Mouse (Mus musculus) E14TG2a.4 (cell line): Measurements from ENCODE around the gene Grin2c.
A peak's percentile ranks its signal among the peaks of the same experiment; 100 is the strongest.

Experiments used
- H3K27me3 ChIP-seq: 2 replicates; pipeline ENCODE4 v1.6.1; 2014; ENCODE audit warnings: low read length, control low read depth; ENCODE audit not compliant: insufficient read depth
- H3K36me3 ChIP-seq: 2 replicates; pipeline ENCODE4 v1.6.1; 2014; ENCODE audit warnings: low read length, control low read depth; ENCODE audit not compliant: insufficient read depth
- H3K4me1 ChIP-seq: replicated peaks from 2 replicates; pipeline ENCODE4 v1.6.1; 2014; ENCODE audit warnings: low read depth, low read length, control low read depth
- H3K4me3 ChIP-seq: replicated peaks from 2 replicates; pipeline ENCODE4 v1.5.1; 2014; ENCODE audit warnings: mild to moderate bottlenecking, low read length
- H3K9me3 ChIP-seq: 2 replicates; pipeline ENCODE4 v1.6.1; 2014; ENCODE audit warnings: low read length, control low read depth
- CTCF ChIP-seq: conservative IDR thresholded peaks from 2 replicates; pipeline ENCODE4 v1.5.1; 2014; ENCODE audit warnings: low read length
- NANOG ChIP-seq: IDR thresholded peaks from 2 replicates; pipeline ENCODE4 v1.6.1; 2014; ENCODE audit warnings: borderline replicate concordance, low read length, mixed read lengths
- POU5F1 ChIP-seq: IDR thresholded peaks from 2 replicates; pipeline ENCODE4 v1.6.1; 2014; ENCODE audit warnings: low read length, borderline replicate concordance

Gene Grin2c

DNA sequence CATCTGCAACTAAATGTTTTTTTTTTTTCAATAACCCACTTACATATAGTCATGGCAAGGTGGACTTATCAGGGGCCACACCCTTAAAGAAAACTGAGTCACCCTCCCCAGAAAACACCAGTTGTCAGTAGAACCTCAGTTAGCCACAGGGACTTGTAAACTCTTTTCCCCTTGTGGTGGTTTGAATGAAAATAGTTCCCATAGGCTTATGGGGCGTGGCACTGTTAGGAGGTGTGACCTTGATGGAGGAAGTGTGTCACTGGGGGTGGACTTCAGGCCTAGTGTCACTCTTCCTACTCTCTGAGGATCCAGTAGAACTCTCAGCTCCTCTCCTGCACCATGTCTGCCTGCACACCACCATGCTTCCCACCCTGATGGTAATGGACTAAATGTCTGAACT is 12.7 kb upstream of the Grin2c start:
- 0 out of 2 replicates have a peak, but pooled peaks cover 1% of the 10 kb centered on the region for H3K36me3 ChIP-seq
- peaks cover 24% of the 10 kb centered on the region for H3K4me1 ChIP-seq
- H3K9me3 ChIP-seq, result no peaks in the 10 kb centered on the region
- TF ChIP-seq NANOG (no peak), CTCF (no peak), POU5F1 (no peak)
- H3K4me3 ChIP-seq, result no peak overlapping the region
- H3K27me3 ChIP-seq, result no peaks in the 10 kb centered on the region

- Histone ChIP-seq H3K36me3 (0 out of 2 replicates have a peak, but pooled peaks cover 3% of the 10 kb centered on the region), H3K9me3 (no peaks in the 10 kb centered on the region), H3K27me3 (no peaks in the 10 kb centered on the region), H3K4me3 (no peak overlapping the region), H3K4me1 (peaks cover 26% of the 10 kb centered on the region)
- no peak for TF ChIP-seq NANOG
- no peak for TF ChIP-seq POU5F1
- no peak for TF ChIP-seq CTCF
Observed at GRCm38 (mm10) chr11:115278176-115278575, 11.1 kb upstream of the Grin2c start.

DNA sequence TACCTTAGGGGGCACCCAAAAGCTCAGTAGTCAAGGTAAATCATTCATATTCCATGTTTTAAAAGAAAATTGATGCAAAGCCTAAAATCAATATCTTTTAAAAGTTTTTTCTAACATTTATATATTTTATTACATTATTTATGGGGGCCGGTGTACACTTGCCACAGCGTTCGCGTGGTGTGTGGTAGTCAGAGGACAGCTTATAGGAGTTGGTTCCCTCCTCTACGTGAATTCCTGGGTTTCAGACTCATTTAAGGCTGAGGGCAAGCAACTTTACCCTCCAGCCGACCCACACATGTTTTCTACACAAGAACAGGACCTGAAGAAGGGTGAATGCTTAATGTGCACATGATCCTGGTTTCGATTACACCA is 10.5 kb upstream of the Grin2c start:
- peaks cover 30% of the 10 kb centered on the region for H3K4me1 ChIP-seq
- no peaks in the 10 kb centered on the region for H3K9me3 ChIP-seq
- H3K4me3 ChIP-seq, result peak overlapping the region; percentile 93
- 0 out of 2 replicates have a peak, but pooled peaks cover 3% of the 10 kb centered on the region for H3K36me3 ChIP-seq
- H3K27me3 ChIP-seq, result no peaks in the 10 kb centered on the region
- TF ChIP-seq POU5F1, result no peak
- no peak for TF ChIP-seq CTCF

- Histone ChIP-seq H3K4me1 (peaks cover 33% of the 10 kb centered on the region), H3K27me3 (no peaks in the 10 kb centered on the region), H3K4me3 (peak within 1 kb of the TSS; percentile 93), H3K9me3 (no peaks in the 10 kb centered on the region), H3K36me3 (peaks cover 9% of the 10 kb centered on the region; the same call in 1 of the 2 replicates)
- TF ChIP-seq CTCF (no peak), NANOG (no peak), POU5F1 (no peak)
Observed at GRCm38 (mm10) chr11:115276780-115277603, 9.9 kb upstream of the Grin2c start, which contains the start of gene Fdxr. Gene Fdxr (minus strand): TSS chr11:115277050.

DNA sequence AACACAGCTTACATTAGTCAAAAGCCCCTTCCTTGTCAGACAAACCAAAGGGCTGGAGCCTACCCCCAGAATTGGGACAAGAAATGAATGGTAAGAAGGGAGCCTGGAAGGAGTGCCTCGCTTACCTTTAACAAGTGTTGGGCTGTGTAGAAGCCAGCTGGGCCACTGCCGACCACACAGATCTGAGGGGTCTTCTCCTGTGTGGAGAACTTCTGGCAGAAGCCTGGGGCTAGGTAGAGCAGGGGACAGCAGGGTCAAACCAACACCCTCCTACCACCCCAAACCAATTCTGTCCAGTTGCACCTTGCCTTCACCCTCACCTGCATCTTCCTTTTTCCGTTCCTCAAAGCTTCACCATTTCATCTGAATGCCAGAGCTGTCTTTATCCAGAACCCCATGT is 8.9 kb upstream of the Grin2c start:
- peaks cover 43% of the 10 kb centered on the region for H3K4me1 ChIP-seq
- peak overlapping the region; percentile 93 for H3K4me3 ChIP-seq
- TF ChIP-seq NANOG (no peak), CTCF (no peak), POU5F1 (no peak)
- H3K36me3 ChIP-seq, result peaks cover 16% of the 10 kb centered on the region
- no peaks in the 10 kb centered on the region for H3K9me3 ChIP-seq
- no peaks in the 10 kb centered on the region for H3K27me3 ChIP-seq

DNA sequence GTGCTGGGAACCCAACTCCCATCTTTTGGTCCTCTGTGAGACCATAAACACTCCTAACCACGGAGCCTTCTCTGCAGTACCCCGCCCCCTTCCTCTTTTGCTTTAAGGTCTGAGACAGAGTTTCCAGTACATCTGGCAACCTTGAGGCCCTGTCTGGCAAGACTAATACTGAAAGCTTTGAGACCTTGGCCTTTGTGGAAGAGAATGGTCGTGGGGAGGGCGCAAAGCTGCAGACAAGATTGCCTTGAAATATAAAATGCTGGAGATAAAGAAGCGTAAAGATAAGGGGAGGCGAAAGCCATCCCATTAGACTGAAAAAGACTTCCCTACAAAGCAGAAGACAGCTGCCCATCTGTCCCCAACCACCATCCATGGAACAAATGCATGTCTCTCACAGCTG is 8.5 kb upstream of the Grin2c start:
- no peak for TF ChIP-seq POU5F1
- TF ChIP-seq NANOG, result no peak
- TF ChIP-seq CTCF, result no peak
- no peaks in the 10 kb centered on the region for H3K9me3 ChIP-seq
- H3K4me1 ChIP-seq, result peaks cover 48% of the 10 kb centered on the region
- H3K4me3 ChIP-seq, result no peak overlapping the region
- no peaks in the 10 kb centered on the region for H3K27me3 ChIP-seq
- peaks cover 19% of the 10 kb centered on the region for H3K36me3 ChIP-seq

GRCm38 (mm10) chr11:115274771-115275170 is 7.7 kb upstream of the Grin2c start:
- H3K4me1 ChIP-seq, result peaks cover 54% of the 10 kb centered on the region
- H3K9me3 ChIP-seq, result no peaks in the 10 kb centered on the region
- TF ChIP-seq CTCF (no peak), POU5F1 (no peak), NANOG (no peak)
- H3K27me3 ChIP-seq, result no peaks in the 10 kb centered on the region
- peaks cover 19% of the 10 kb centered on the region for H3K36me3 ChIP-seq
- no peak overlapping the region for H3K4me3 ChIP-seq

DNA sequence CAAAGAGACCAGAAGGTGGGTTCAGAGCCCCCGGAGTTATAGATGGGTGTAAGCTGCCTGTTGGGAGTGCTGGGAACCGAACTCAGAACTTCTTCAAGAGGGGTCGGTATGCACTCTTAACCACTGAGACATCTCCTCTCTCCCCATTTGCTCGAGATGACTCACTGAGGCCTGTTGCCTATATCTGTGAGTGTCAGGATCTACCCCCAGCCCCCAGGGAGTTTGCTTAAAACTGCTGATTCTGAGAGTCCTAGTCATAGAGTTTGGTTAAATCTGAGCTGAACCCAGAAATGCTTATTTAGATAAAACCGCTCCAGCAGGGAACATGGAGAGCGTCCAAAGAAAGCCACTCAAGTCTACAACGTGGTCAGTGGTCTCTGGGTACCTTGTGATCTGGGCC is 7.1 kb upstream of the Grin2c start:
- H3K9me3 ChIP-seq, result no peaks in the 10 kb centered on the region
- peaks cover 57% of the 10 kb centered on the region for H3K4me1 ChIP-seq
- no peak for TF ChIP-seq NANOG
- no peak for TF ChIP-seq POU5F1
- no peak for TF ChIP-seq CTCF

More for the DNA sequence above, 7.1 kb upstream of the Grin2c start:
- Histone ChIP-seq H3K27me3 (no peaks in the 10 kb centered on the region), H3K4me3 (no peak overlapping the region), H3K36me3 (peaks cover 20% of the 10 kb centered on the region)
